Mouse (Mus musculus) spleen, postnatal 14 days (tissue): ENCODE measurements around the gene Tns1.
"Not testable (repeated sequence)": the region's sequence is repeated elsewhere in the genome, so short reads cannot be mapped to it uniquely, and the experiment has no call there.

Experiments
- DNase-seq, 2 experiments: peaks; one replicate each; pipeline ENCODE4 v3.0.0; 2021 to 2022; ENCODE audit warnings: low spot score in 2 of 2

Gene Tns1

DNA sequence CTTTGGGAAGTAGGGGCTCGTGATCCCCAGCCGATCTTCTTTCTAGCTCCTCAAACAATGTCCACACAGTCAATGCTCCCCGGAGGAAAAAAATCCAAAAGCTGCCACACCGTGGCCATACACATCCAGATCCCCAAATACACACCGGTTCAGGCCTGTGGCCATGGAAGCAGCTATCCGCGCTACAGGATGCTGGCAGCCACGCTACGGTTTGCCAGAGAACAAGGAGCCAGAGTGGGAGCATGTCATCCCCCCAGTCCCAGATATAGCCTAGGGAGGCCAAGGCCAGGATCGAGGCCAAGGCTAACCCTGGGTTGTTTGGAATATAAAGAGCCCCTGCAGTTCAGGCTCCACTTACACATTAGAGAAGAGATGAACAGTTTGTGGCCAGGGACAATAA lies 211.8 kb downstream of the Tns1 start:
- peak in 1 of 2 experiments; percentile 4 for DNase-seq

DNA sequence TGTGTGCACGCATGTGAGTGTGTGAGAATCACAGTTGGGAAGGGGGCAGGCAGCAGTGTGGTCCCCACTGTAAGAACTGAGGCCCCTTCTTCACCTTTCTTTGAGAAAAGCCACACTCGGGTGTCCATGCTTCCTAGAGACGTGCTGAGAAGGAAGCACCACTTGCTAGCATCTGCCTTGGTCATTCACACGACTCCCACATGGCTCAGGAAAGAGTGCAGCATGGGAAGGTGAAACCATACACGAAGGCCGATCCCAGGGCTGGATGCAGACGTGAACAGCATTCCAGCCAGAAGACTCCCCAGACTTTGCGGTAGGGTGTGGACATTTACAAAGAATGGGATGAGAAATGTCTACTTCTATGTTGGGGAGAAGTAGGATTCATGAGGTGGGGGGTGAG lies 212.3 kb downstream of the Tns1 start:
- DNase-seq, result peak in 1 of 2 experiments; percentile 2

DNA sequence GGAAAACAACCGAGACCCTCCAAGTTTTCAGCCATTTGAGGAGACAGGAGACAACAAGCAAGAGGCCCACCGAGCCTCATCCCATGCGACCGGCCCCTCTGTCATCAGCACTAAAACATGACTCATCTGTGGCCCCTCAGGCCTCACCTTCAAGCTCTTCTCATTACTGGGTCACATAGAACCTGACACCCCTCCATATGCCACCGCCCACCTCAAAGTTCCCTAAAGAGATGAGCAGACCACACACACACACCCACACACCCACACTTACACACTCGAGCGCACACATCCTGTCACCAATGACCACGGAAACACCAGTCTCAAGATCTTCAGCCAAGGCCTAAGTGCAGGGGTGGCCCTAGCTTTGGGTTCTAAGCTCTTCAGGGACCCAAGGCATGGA lies 213.5 kb downstream of the Tns1 start:
- DNase-seq, result peak in 1 of 2 experiments; percentile 6

DNA sequence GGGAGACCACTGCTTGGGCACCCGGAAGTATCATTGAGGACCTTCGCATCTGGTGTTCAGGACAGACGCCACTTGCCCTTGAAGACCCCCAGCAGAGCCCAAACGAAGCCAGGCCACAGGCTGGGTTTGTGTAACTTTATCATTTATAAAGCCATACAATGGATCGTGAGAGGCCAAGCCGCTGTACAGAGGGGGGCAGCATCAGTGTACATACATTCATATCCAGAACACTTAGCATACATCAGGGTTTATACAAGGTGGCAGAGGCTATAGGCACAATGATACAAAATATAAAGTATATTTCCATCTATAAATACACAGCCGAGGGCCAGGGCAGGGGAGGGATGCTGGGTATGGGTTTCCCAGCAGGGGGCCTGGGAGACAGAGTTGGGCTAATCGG lies 214.1 kb downstream of the Tns1 start:
- DNase-seq, result no peak

DNA sequence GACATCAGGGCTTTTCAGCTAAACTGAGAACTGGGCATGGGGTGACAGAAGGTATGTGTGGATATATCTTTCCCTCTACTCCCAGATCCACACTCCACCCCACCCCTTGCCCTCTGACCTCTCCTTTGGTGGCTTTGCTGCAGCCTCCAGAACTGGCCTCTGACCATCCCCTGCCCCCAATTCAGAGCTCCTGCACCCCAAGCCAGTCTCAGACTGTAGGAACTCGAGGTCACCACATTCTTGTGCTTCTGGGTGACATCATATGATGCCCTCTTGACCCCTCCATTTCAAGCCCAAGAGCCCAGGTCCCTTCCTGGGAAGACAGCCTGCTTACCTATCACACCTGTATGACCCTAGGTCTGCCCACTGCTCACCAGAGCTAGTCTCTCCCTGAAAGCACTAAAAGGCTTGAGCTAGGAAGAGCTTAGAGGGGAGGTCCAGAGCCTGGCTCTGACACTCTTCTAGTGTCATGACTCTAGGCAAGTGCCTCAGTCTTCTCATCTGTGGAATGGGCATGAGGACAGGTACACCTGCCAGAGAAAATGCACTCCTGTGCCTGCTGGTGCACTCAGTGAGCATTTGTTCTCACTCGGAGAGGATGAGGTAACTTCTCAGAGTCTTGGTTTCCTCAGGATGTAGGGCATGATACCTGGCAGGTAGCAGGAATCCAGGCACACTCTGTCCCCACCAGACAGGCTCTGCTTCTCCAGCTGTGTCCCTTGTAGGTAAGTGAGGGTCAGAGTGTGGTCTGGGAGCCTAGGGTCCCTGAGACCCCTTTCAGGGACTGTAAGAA lies 214.9 kb downstream of the Tns1 start:
- DNase-seq, result peak in 1 of 2 experiments; percentile 3

DNA sequence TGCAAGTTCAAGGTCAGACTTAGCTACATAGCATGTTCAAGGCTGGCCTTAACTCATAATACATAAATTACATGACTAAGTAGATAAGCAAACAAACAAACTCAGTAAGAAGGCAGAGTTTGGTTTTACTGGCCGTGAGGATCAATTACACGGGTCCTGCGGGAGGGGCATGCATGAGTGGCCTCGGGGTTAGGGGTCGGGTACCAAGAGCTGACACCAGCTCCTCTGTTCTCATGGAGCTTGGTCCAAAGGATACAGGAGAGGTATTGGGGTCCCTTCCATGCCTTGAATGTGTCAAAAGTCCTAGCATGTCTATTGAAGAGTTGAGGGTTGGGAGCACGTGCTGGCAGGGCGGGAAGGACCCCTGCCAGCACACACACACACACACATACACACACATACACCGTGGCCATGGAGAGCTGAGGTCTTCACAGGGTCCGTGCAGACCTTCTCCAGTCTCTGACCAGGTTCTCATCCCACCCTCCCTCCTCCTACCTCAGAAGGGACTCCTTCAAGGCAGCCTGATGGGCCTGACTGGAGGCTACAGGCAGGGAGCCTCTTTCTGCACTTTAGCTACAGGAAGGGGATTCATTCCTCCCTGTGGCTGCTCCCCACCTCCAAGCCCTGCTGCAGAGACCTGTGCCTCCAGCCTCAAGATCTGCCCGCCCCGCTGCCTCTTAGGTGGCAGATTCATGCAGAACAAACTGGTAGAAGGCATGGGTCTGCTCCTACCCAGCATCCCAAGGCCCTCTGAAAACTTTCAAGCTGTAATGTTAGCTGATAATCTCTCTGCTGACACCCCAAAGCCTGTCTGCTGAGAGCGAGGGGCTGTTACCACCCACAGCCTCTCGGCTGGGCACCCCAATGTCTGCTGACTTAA lies 215.9 kb downstream of the Tns1 start:
- DNase-seq, result peak in 1 of 2 experiments; percentile 5

DNA sequence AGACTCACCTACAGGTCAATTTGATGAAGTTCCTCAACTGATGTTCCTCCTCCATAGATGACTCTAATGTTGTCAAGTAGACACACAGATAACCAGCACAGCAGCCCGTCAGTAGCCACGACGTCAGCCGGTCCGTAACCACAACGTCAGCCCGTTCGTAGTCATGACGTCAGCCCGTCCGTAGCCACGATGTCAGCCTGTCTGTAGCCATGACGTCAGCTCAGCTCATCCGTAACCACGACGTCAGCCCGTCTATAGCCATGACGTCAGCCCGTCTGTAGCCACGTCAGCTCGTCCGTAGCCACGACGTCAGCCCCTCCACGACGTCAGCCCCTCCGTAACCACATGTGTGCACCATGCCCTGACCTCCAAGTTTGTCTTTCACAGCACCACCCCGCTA lies 217.1 kb downstream of the Tns1 start:
- peak in 1 of 2 experiments; percentile 4 for DNase-seq

DNA sequence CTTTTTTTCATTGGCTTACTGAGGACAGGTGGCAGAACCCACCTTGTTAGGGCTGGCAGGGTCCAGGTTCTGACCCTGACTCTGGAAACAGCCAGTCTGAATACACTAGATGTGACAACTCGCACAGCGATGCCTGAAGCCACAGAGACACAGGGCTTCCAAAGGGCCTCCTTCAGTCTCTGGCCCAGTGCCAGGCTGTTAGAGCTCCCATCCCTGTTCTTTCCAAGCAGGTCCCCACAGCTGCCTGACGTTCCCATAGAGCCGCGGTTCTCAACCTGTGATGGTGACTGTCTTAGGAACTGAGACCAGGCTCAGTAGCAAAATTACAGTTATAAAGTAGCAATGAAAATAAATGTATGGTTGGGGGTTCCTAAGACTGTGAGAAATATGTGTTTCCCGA lies 217.9 kb downstream of the Tns1 start:
- no peak for DNase-seq

DNA sequence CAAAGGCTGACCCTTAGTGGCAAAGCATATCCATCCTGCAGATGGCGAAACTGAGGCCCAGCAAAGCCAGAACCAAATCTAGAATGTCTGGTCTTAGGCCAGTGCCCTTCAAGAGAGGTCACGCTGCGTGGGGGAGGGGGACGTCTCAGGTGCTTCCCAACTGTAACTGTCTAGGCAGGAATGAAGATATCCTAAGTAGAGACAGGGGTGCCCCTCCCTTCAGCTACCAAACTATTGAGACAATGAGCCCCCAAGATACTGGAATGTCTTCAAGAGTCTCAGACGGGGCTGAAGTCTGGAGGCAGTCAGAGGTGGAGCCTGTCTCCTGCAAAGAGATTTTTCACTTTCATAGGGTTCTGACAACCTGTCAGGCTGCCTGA lies 218.4 kb downstream of the Tns1 start:
- DNase-seq, result no peak

DNA sequence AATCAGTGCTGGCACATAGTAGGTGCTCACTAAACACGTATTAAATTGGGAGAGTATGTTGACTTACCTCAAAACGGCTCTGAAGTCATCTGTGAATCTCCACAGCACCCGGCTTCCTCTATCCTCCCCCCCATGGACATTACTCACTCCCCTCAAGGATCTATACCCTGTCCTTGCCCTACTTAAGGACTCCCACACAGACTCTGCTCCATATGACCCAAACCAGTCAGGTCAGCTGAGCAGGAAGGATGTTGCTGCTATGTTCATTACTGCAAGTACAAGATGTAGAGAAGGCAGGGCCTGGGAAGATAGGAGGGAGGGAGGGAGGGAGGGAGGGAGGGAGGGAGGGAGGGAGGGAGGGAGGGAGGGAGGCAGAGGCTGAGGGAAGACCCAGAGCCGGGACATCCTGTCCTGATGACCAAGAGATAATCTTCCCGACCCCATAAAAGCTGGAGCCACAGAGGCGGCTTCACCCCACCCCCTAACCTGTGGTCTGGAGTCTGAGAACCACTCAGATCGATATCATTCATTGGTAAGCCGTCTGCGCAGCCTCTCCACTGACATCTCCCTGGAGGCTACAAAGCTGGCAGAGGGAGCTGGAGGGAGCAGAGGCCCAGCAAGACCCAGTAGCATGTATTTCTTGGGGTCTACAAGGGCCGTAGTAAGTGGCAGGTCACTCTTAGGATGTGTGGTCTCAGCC lies 219.0 kb downstream of the Tns1 start:
- peak in 1 of 2 experiments; percentile 3 for DNase-seq

DNA sequence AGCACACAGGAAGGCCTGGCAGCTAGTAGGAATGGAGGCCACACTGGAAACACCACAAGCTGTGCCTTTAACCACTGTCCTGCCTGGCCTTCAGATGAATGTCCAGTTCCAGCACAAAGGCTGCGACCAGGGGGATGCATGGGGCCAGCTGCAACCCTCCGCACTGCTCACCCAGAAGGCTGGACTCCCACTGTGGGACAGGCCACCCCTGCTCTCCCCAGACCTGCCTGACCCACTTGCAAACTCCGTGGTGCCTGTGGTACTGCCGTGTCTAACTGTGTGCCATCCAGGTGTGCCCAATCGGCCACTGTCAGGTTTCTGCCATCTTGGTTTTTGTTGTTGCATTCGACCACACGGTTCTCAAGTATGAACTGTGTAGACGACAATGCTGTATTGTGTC lies 219.6 kb downstream of the Tns1 start:
- no peak for DNase-seq

DNA sequence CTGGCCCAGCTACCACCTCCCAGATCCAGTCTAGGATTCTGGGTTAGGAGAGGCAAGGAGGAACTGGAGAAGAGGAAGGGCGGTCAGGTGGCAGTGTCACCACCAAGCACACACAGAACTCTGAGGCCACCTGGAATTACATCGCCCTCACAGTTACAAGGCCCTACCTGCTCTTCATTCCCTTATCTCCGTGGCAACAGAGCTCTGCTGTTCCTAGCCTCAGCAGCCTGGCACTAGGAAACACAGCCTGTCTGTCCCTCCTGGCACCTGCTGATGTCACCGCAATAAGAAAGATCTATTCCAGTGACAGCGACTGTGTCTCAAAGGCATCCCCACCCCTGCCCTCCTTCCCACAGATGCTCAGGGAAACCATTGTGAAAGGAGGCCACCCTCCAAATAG lies 221.2 kb downstream of the Tns1 start:
- DNase-seq, result no peak

DNA sequence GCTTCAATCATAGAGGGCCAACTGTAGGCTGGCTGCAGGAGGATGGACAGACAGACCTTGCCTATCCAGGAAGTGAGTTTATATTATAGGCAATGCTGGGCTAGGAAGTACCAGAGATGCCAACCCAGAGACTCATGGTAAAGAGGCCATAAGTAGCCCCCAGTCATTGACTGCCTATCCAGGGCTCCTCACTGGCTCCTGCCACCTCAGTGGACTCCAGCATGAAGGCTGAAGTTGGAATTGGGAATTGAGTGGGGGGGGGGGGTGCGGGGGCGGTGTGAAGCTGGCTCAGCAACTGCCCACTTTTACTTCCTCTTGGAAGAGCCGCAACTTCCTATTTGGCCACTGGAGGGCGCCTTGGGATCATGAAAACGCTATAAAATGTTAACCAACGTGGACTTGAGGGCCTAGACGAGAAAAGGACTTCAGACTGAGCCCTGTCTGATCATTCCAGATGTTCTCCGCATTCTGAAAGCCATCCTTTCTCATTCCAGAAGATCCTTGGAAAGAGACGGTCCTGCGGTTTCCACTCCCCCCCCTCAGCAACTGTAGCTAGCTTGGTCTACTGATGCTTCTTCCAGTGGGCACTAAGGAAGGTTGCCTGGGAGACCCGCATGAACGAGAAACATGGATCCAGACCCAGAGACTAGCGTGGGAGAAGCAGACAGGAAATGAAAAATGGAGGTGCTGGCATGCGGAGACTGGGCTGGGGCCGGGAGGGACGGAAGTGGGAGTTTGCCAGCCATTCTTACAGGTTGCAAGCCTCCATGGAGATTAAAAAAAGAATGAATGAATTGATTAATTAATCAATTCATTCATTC lies 221.9 kb downstream of the Tns1 start:
- DNase-seq, result peak in 1 of 2 experiments; percentile 51

DNA sequence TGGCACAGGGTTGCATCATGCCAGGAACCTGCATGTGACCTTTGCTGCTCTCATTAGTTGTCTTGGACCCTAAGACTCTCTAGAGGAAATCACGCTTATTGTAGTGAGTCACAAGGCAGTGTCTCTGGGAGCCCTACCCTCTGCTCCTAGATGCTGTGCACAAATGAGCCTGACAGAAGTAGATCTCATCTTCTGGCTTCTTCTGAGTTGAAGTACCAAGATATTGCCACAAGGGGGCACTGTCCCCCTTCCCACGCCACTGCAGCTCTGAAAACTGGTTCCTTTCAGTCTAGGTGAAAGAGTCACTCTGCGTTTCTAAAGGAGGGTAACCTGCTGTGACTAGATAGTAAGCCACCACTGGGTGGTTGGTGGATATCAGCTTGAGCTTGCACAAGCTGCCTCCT lies 222.8 kb downstream of the Tns1 start:
- peak; percentile 43 to 60 for DNase-seq

DNA sequence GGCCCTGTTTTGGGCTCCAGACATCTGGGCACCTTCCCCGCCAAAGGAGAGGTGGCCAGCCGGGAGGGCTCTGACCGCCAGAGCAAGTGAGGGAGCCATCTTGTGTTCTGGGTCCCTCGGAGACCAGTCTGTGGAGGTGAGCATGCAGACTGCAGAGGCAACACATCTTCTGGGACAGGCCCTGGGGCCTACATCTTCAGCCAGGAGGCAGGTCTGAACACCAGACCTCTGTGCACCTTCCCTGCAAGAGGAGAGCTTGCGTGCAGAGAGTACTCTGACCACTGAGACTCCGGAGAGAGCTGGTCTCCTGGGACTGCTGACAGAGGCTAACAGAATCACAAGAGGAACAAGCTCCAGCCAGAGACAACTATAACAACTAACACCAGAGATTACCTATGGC lies 228.8 kb downstream of the Tns1 start:
- DNase-seq, result not testable (repeated sequence)

DNA sequence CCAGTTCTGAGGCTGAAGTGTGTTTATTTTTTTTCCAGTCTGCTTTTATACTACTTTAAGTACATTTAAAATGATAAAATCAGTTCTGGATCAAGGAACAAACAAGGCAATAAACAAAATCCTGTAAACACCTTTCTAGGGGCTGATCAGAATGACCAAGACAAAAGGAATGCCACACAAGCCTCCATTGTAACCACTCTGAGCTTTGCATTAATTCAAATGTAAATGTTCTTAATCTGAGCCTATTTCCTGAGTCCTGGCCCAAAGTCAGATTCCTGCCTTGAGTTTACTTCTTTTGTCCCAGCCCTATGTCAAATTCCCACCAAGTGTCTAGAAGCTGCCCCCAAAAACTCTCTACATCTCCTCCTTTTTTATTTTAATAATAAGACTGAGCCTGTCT lies 243.5 kb downstream of the Tns1 start:
- no peak for DNase-seq

DNA sequence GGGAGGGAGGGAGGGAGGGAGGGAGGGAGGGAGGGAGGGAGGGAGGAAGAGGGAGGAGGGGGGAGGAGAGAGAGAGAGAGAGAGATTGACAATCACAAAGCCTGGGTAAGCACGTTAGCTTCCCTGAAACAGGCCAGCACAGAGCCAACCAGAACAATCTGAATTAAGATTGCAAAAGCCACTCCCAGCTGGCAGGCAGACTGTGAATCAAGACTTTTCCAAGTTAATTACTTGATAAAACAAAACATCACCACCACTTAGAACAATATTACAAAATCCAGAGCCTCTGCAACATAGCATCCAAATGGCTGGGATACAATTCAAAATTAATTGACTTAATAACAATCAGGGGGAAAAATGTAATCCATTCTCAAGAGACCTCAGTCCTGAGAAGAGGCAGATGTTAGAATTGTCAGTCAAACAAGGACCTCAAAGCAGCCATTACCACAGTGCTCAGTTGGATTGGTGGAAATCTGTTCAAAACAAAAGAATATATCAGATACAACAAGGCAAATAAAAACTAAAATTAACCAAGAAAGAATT lies 248.5 kb downstream of the Tns1 start:
- no peak for DNase-seq

DNA sequence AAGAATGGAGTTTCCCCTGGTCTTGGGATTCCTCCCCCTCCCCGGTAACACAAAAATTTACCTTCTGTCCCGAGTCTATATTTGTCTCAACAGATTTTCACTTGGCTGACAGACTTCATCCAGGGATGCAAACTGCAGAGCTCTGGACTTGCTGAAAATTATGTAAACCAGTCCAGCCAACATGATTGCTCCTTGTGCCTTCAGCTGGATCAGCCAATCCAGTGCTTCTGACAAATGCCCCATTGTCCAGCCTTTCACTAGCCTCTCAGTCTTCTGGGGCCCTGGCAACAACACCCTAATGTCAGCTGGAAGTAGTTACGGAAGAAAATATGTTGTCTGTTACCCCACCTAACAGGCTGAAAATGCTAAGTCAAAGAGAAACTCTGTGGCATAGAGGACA lies 259.9 kb downstream of the Tns1 start:
- DNase-seq, result no peak

DNA sequence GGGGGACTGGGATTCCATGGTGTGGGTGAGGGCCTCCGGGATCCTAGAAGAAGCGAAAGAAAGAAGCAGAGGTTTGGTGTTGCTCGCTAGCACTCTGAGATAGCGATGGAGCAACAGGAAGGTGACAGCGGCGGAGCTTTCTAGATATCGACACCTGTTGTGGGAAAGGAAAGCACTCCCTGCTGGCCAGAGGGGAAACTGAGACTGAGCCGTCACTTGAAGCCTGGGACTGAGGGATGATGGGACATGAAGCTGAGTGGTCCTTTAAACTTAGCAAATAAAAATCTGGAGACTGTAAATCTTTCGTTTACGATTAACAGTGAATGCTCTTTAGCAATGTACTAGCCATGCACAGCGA lies 261.2 kb downstream of the Tns1 start:
- DNase-seq, result no peak

DNA sequence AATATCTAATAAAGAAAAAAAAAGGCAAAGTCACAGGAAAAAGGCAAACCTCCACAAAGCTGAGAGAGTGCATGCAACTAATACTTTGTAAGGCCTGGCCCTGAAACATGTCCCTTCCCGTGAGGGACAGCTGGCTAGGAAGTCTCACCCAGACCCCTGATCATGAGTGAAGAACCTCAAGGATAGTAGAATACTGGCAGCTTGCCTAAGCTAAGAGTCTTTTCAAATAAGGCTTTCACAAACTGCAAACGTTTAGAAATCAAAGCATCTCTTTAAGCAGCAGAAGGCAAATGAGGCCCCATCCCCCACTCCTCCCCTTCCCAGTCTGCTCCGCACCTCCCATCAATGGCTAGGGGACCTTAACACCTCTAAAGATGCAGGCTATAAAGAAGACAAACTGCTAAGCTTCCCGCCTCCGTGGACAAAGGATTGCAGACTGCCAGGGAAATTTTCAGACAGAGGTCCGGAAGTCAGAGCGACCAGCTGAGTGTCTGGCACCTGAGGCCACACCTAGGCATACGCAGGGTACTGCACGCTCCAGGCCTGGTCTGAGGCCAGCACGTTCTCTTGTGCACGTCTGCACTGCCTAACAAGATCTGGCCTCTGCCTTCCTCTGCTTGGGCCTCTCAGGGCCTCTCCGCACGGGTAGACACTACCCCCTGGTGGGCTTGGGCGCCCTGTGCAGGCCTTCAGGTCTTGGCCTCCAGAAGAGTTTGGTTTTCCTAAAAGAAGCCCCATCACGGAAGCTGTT lies 261.8 kb downstream of the Tns1 start:
- peak in 1 of 2 experiments; percentile 20 for DNase-seq

DNA sequence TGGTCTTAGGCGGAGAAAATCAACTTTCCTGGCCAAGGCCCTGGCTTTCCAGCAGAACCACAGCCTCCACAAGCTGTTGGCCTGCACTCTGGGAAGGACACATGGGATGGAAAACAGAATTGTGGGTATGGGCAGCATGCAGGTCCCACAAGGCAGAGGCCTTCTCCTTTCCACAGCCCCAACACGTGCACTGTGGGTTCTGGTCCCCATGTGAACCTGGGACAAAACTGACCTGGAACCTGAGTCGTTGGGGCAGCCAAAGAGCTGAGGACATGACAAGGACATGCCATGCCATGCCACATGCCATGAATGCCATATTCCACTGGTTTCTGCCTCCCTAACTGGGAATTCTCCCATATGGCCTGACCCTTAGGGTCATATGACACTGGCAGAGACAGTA lies 263.8 kb downstream of the Tns1 start:
- DNase-seq, result no peak
